ENCODE assay signal across 29 mouse cellular contexts in genomic region chr10:80453601-80454000, GRCm38 (mm10). TPM values are rescaled to one million over a fixed set of nuclear protein-coding genes. Genes with fewer than 3 reads are reported as not detected.
DNase-seq lines count a peak whose midpoint lies in the region; ATAC-seq lines count a peak whose summit lies in the region.
"Had no signal": no experiment of that assay in that cellular context is flagged by ENCODE, and none has a peak within 500 bp of the region (broad histone marks: within the 10 kb centered on the region; RNA-seq: fewer than 3 reads in every experiment).

No protein-coding gene starts in this region.

- WGBS in heart, embryonic 12.5 days = 30% methylated on average over 10 of the region's 10 CpGs
- 33% methylated on average over 10 of the region's 10 CpGs for whole genome bisulfite sequencing in limb, embryonic 11.5 days
- WGBS in limb, embryonic 10.5 days = 47% methylated on average over 10 of the region's 10 CpGs
- WGBS in liver, embryonic 12.5 days (ENCODE audit: insufficient replicate concordance) = 37% methylated on average over 10 of the region's 10 CpGs

- no peak overlapping the region for H3K4me3 ChIP-seq in heart, embryonic 12.5 days
- no peak overlapping the region for H3K4me3 ChIP-seq in limb, embryonic 11.5 days (ENCODE audit: low read depth, low read length)
- no peak overlapping the region for H3K4me3 ChIP-seq in limb, embryonic 10.5 days
- H3K4me3 ChIP-seq in liver, embryonic 12.5 days = no peak overlapping the region
- H3K4me3 ChIP-seq: embryonic facial prominence, embryonic 12.5 days; hindbrain, embryonic 15.5 days had no signal

- no peaks in the 10 kb centered on the region for H3K36me3 ChIP-seq in heart, embryonic 12.5 days
- no peaks in the 10 kb centered on the region for H3K36me3 ChIP-seq in limb, embryonic 11.5 days (ENCODE audit: control insufficient read depth, insufficient read depth, low read length)
- H3K36me3 ChIP-seq in limb, embryonic 10.5 days = no peaks in the 10 kb centered on the region
- H3K36me3 ChIP-seq in liver, embryonic 12.5 days = no peaks in the 10 kb centered on the region
- H3K36me3 ChIP-seq: embryonic facial prominence, embryonic 12.5 days; hindbrain, embryonic 15.5 days had no signal

- no peak for DNase-seq in heart, postnatal 14 days
- DNase-seq in limb, embryonic 11.5 days (ENCODE audit: low spot score) = no peak
- no peak for DNase-seq in limb, embryonic 10.5 days (ENCODE audit: low spot score)
- peak; percentile 25 for DNase-seq in yolk sac, embryonic 10.5 days (ENCODE audit: low spot score)
- DNase-seq in thymus, postnatal 25 days = no peak
- DNase-seq: adrenal gland, postnatal 25 days; cerebellum, adult 11-12 months; cerebellum, adult 9-11 months; embryo, embryonic 11 days; forebrain, postnatal 0 days; gastrocnemius, postnatal 10 days; kidney, adult 2 months; layer of hippocampus, postnatal 36 days; left cerebral cortex, postnatal 4 days; lung, embryonic 14.5 days; lung, postnatal 14 days; right cerebral cortex, postnatal 25 days; spleen, adult 18-20 months; thymus, adult 18-20 months had no signal

- ATAC-seq in heart, embryonic 12.5 days (ENCODE audit: insufficient number of reproducible peaks, low FRiP score) = peak; percentile 74
- ATAC-seq in limb, embryonic 11.5 days (ENCODE audit: insufficient number of reproducible peaks, low FRiP score, low TSS enrichment, low read depth) = no peak
- ATAC-seq in liver, embryonic 12.5 days = peak; percentile 57
- ATAC-seq: CD4-positive, CD25-positive, alpha-beta regulatory T cell, adult 4 months; forebrain, postnatal 0 days; midbrain, embryonic 16.5 days had no signal

- no peak overlapping the region for H3K9ac ChIP-seq in heart, embryonic 12.5 days
- 0 out of 2 replicates have a peak overlapping the region, but pooled peaks have one; percentile 7 for H3K9ac ChIP-seq in limb, embryonic 11.5 days (ENCODE audit: low read length)
- no peak overlapping the region for H3K9ac ChIP-seq in liver, embryonic 12.5 days
- H3K9ac ChIP-seq: embryonic facial prominence, embryonic 12.5 days; forebrain, postnatal 0 days; hindbrain, embryonic 15.5 days; lung, embryonic 14.5 days had no signal

- peak overlapping the region; percentile 10; the same call in 1 of the 2 replicates for H3K27ac ChIP-seq in heart, embryonic 12.5 days (ENCODE audit: poor library complexity, severe bottlenecking)
- no peak overlapping the region for H3K27ac ChIP-seq in limb, embryonic 11.5 days (replicated peaks; ENCODE audit: low read depth, low read length)
- no peak overlapping the region for H3K27ac ChIP-seq in limb, embryonic 10.5 days
- H3K27ac ChIP-seq in liver, embryonic 12.5 days = peak overlapping the region; percentile 51
- H3K27ac ChIP-seq: embryonic facial prominence, embryonic 12.5 days; hindbrain, embryonic 15.5 days; kidney, postnatal 0 days had no signal

- peaks cover 3% of the 10 kb centered on the region; the same call in 1 of the 2 replicates for H3K4me1 ChIP-seq in heart, embryonic 12.5 days (replicated peaks)
- no peaks in the 10 kb centered on the region for H3K4me1 ChIP-seq in limb, embryonic 11.5 days (ENCODE audit: control insufficient read depth, insufficient read depth, low read length)
- peaks cover 9% of the 10 kb centered on the region; the same call in 1 of the 2 replicates for H3K4me1 ChIP-seq in limb, embryonic 10.5 days
- peaks cover 44% of the 10 kb centered on the region for H3K4me1 ChIP-seq in liver, embryonic 12.5 days
- H3K4me1 ChIP-seq: embryonic facial prominence, embryonic 12.5 days; hindbrain, embryonic 15.5 days had no signal

- peaks cover 33% of the 10 kb centered on the region for H3K27me3 ChIP-seq in heart, embryonic 12.5 days (replicated peaks)
- peaks cover 2% of the 10 kb centered on the region; the same call in 1 of the 2 replicates for H3K27me3 ChIP-seq in limb, embryonic 11.5 days (ENCODE audit: control insufficient read depth, insufficient read depth, low read length)
- H3K27me3 ChIP-seq in limb, embryonic 10.5 days (ENCODE audit: low read depth, poor library complexity, severe bottlenecking) = peaks cover 56% of the 10 kb centered on the region
- peaks cover 41% of the 10 kb centered on the region for H3K27me3 ChIP-seq in liver, embryonic 12.5 days (replicated peaks)
- H3K27me3 ChIP-seq: hindbrain, embryonic 15.5 days had no signal

- H3K9me3 ChIP-seq in heart, embryonic 12.5 days (replicated peaks) = 0 out of 2 replicates have a peak, but pooled peaks cover 8% of the 10 kb centered on the region
- no peaks in the 10 kb centered on the region for H3K9me3 ChIP-seq in limb, embryonic 11.5 days (ENCODE audit: control insufficient read depth, low read length)
- no peaks in the 10 kb centered on the region for H3K9me3 ChIP-seq in limb, embryonic 10.5 days (replicated peaks)
- no peaks in the 10 kb centered on the region for H3K9me3 ChIP-seq in liver, embryonic 12.5 days (replicated peaks)
- H3K9me3 ChIP-seq: embryonic facial prominence, embryonic 12.5 days; hindbrain, embryonic 15.5 days had no signal

- no peak overlapping the region; the same call in 1 of the 2 replicates for H3K4me2 ChIP-seq in heart, embryonic 12.5 days
- no peak overlapping the region for H3K4me2 ChIP-seq in limb, embryonic 11.5 days (ENCODE audit: low read depth, severe bottlenecking)
- peak overlapping the region; percentile 39; the same call in 1 of the 2 replicates for H3K4me2 ChIP-seq in liver, embryonic 12.5 days
- H3K4me2 ChIP-seq: embryonic facial prominence, embryonic 12.5 days; hindbrain, embryonic 15.5 days; lung, embryonic 14.5 days had no signal

- intact Hi-C loops in heart, postnatal 14 days (cut with DNase I) = no loop called here

RNA-seq across cellular contexts. Expression of gene Tcf3, which starts 20.2 kb away (rescaled TPM):
- 85.8 and 89.4 TPM in 2 replicates for polyA plus RNA-seq in heart, embryonic 12.5 days (2016; fragmentation: Nextera tagmentation; extraction: Ambion mirVana)
- total RNA-seq in heart, postnatal 14 days (2021) = 10 to 100 TPM; 31.7 to 32.5 TPM
- 232 and 248 TPM in 2 replicates for polyA plus RNA-seq in limb, embryonic 11.5 days (2014; fragmentation: Nextera tagmentation; extraction: Ambion mirVana)
- polyA plus RNA-seq in limb, embryonic 10.5 days (2016; fragmentation: Nextera tagmentation; extraction: Ambion mirVana) = 260 and 283 TPM in 2 replicates
- 110 and 115 TPM in 2 replicates for polyA plus RNA-seq in liver, embryonic 12.5 days (2016; fragmentation: Nextera tagmentation; extraction: Ambion mirVana)

RNA-seq across cellular contexts. Expression of gene Onecut3, which starts 41.0 kb away (rescaled TPM):
- not detected in 2 replicates for polyA plus RNA-seq in heart, embryonic 12.5 days (2016; fragmentation: Nextera tagmentation; extraction: Ambion mirVana)
- total RNA-seq in heart, postnatal 14 days (2021) = not detected
- not detected in 2 replicates for polyA plus RNA-seq in limb, embryonic 11.5 days (2014; fragmentation: Nextera tagmentation; extraction: Ambion mirVana)
- polyA plus RNA-seq in limb, embryonic 10.5 days (2016; fragmentation: Nextera tagmentation; extraction: Ambion mirVana) = not detected in 2 replicates
- polyA plus RNA-seq in liver, embryonic 12.5 days (2016; fragmentation: Nextera tagmentation; extraction: Ambion mirVana) = 0.29 and 0.33 TPM in 2 replicates
- total RNA-seq: adrenal gland, postnatal 25 days; gastrocnemius, postnatal 10 days; liver, adult 2 months; neutrophil, adult 5-6 weeks had no signal
- polyA plus RNA-seq: CD4-positive, CD25-positive, alpha-beta regulatory T cell, adult 4 months; gonadal fat pad, adult 2 months; kidney, adult 2 months; kidney, postnatal 0 days; liver, adult 2 months; lung, embryonic 14.5 days had no signal

RNA-seq across cellular contexts. Expression of gene Uqcr11, which starts 47.0 kb away (rescaled TPM):
- 951 and 1,026 TPM in 2 replicates for polyA plus RNA-seq in heart, embryonic 12.5 days (2016; fragmentation: Nextera tagmentation; extraction: Ambion mirVana)
- 1,000 to 10,000 TPM; 1,852 to 1,908 TPM for total RNA-seq in heart, postnatal 14 days (2021)
- 527 and 533 TPM in 2 replicates for polyA plus RNA-seq in limb, embryonic 11.5 days (2014; fragmentation: Nextera tagmentation; extraction: Ambion mirVana)
- polyA plus RNA-seq in limb, embryonic 10.5 days (2016; fragmentation: Nextera tagmentation; extraction: Ambion mirVana) = 651 and 677 TPM in 2 replicates
- polyA plus RNA-seq in liver, embryonic 12.5 days (2016; fragmentation: Nextera tagmentation; extraction: Ambion mirVana) = 594 and 628 TPM in 2 replicates

RNA-seq across cellular contexts. Expression of gene Mbd3, which starts 54.3 kb away (rescaled TPM):
- polyA plus RNA-seq in heart, embryonic 12.5 days (2016; fragmentation: Nextera tagmentation; extraction: Ambion mirVana) = 176 and 181 TPM in 2 replicates
- 10 to 100 TPM; 78.6 to 84.0 TPM for total RNA-seq in heart, postnatal 14 days (2021)
- polyA plus RNA-seq in limb, embryonic 11.5 days (2014; fragmentation: Nextera tagmentation; extraction: Ambion mirVana) = 302 and 337 TPM in 2 replicates
- 453 and 469 TPM in 2 replicates for polyA plus RNA-seq in limb, embryonic 10.5 days (2016; fragmentation: Nextera tagmentation; extraction: Ambion mirVana)
- 134 and 140 TPM in 2 replicates for polyA plus RNA-seq in liver, embryonic 12.5 days (2016; fragmentation: Nextera tagmentation; extraction: Ambion mirVana)

Comparison
In these comparisons a context has a peak if more than half of its experiments do, and no peak if none do; other contexts are left out.
1. H3K27ac ChIP-seq: peak in heart, embryonic 12.5 days (single experiment) and liver, embryonic 12.5 days (single experiment); none in limb, embryonic 11.5 days (single experiment) and limb, embryonic 10.5 days (single experiment).